Mouse (Mus musculus): ENCODE measurements around the gene Rtkn2. TPM values are rescaled to one million over a fixed set of nuclear protein-coding genes. Genes with fewer than 3 reads are reported as not detected.
A peak's percentile ranks its signal among the peaks of the same experiment; 100 is the strongest.

Rtkn2 gene
- polyA plus RNA-seq, 1 experiment: 9.5 TPM

GRCm38 (mm10) chr10:67996171-67996570 is 16.8 kb downstream of the Rtkn2 start:
- Histone ChIP-seq H3K36me3 (ENCODE audit: control insufficient read depth, insufficient read depth) (peaks cover 7% of the 10 kb centered on the region), H3ac (ENCODE audit: control insufficient read depth, insufficient read length, low read depth) (no peak overlapping the region), H3K4me3 (ENCODE audit: insufficient read depth, poor library complexity, severe bottlenecking) (no peak overlapping the region), H3K27me3 (ENCODE audit: control insufficient read depth, insufficient read depth, insufficient read length) (no peaks in the 10 kb centered on the region), H3K79me3 (ENCODE audit: low read depth) (no peaks in the 10 kb centered on the region), H3K79me2 (ENCODE audit: control insufficient read depth, insufficient read depth) (no peaks in the 10 kb centered on the region)
- TF ChIP-seq FOSL1 (IDR thresholded peaks at IDR 0.05; ENCODE audit: insufficient read depth, low read length, poor library complexity, severe bottlenecking) (no peak), CEBPB (IDR thresholded peaks at IDR 0.05; ENCODE audit: low read depth) (no peak), MYOG (IDR thresholded peaks at IDR 0.05; ENCODE audit: control insufficient read depth, extremely low read depth, insufficient read length) (no peak), CTCF (IDR thresholded peaks at IDR 0.05; ENCODE audit: control insufficient read depth, insufficient read depth, insufficient read length) (no peak), MAX (IDR thresholded peaks at IDR 0.05) (no peak), USF1 (IDR thresholded peaks at IDR 0.05; ENCODE audit: low read depth) (no peak), MYOD1 (IDR thresholded peaks at IDR 0.05; ENCODE audit: control insufficient read depth, insufficient read length, low read depth) (no peak)

GRCm38 (mm10) chr10:67998116-67998635 is 18.8 kb downstream of the Rtkn2 start:
- H3K79me2 ChIP-seq (ENCODE audit: control insufficient read depth, insufficient read depth): no peaks in the 10 kb centered on the region
- TF ChIP-seq CTCF (IDR thresholded peaks at IDR 0.05; ENCODE audit: control insufficient read depth, insufficient read depth, insufficient read length): peak; percentile 66
- TF ChIP-seq MAX (IDR thresholded peaks at IDR 0.05): no peak
- peak; percentile 72 for TF ChIP-seq CEBPB (IDR thresholded peaks at IDR 0.05; ENCODE audit: low read depth)
- H3K4me3 ChIP-seq (ENCODE audit: insufficient read depth, poor library complexity, severe bottlenecking): no peak overlapping the region
- H3ac ChIP-seq (ENCODE audit: control insufficient read depth, insufficient read length, low read depth): no peak overlapping the region
- no peaks in the 10 kb centered on the region for H3K27me3 ChIP-seq (ENCODE audit: control insufficient read depth, insufficient read depth, insufficient read length)
- H3K36me3 ChIP-seq (ENCODE audit: control insufficient read depth, insufficient read depth): peaks cover 20% of the 10 kb centered on the region
- no peaks in the 10 kb centered on the region for H3K79me3 ChIP-seq (ENCODE audit: low read depth)

GRCm38 (mm10) chr10:67999170-67999569 is 19.8 kb downstream of the Rtkn2 start:
- H3ac ChIP-seq (ENCODE audit: control insufficient read depth, insufficient read length, low read depth): no peak overlapping the region
- H3K79me2 ChIP-seq (ENCODE audit: control insufficient read depth, insufficient read depth): no peaks in the 10 kb centered on the region
- H3K4me3 ChIP-seq (ENCODE audit: insufficient read depth, poor library complexity, severe bottlenecking): no peak overlapping the region
- no peaks in the 10 kb centered on the region for H3K79me3 ChIP-seq (ENCODE audit: low read depth)
- peaks cover 20% of the 10 kb centered on the region for H3K36me3 ChIP-seq (ENCODE audit: control insufficient read depth, insufficient read depth)
- no peak for TF ChIP-seq CEBPB (IDR thresholded peaks at IDR 0.05; ENCODE audit: low read depth)
- TF ChIP-seq CTCF (IDR thresholded peaks at IDR 0.05; ENCODE audit: control insufficient read depth, insufficient read depth, insufficient read length): no peak
- TF ChIP-seq MYOG (IDR thresholded peaks at IDR 0.05; ENCODE audit: control insufficient read depth, extremely low read depth, insufficient read length): no peak
- no peak for TF ChIP-seq USF1 (IDR thresholded peaks at IDR 0.05; ENCODE audit: low read depth)
- no peak for TF ChIP-seq MAX (IDR thresholded peaks at IDR 0.05)
- no peak for TF ChIP-seq MYOD1 (IDR thresholded peaks at IDR 0.05; ENCODE audit: control insufficient read depth, insufficient read length, low read depth)
- no peak for TF ChIP-seq FOSL1 (IDR thresholded peaks at IDR 0.05; ENCODE audit: insufficient read depth, low read length, poor library complexity, severe bottlenecking)
- no peaks in the 10 kb centered on the region for H3K27me3 ChIP-seq (ENCODE audit: control insufficient read depth, insufficient read depth, insufficient read length)

- no peak for TF ChIP-seq FOSL1 (IDR thresholded peaks at IDR 0.05; ENCODE audit: insufficient read depth, low read length, poor library complexity, severe bottlenecking)
- Histone ChIP-seq H3K4me3 (ENCODE audit: insufficient read depth, poor library complexity, severe bottlenecking) (no peak overlapping the region), H3K79me3 (ENCODE audit: low read depth) (no peaks in the 10 kb centered on the region), H3K79me2 (ENCODE audit: control insufficient read depth, insufficient read depth) (no peaks in the 10 kb centered on the region), H3K27me3 (ENCODE audit: control insufficient read depth, insufficient read depth, insufficient read length) (no peaks in the 10 kb centered on the region), H3K36me3 (ENCODE audit: control insufficient read depth, insufficient read depth) (peaks cover 28% of the 10 kb centered on the region), H3ac (ENCODE audit: control insufficient read depth, insufficient read length, low read depth) (no peak overlapping the region)
Observed at GRCm38 (mm10) chr10:68001456-68001855, 22.1 kb downstream of the Rtkn2 start.

GRCm38 (mm10) chr10:68003651-68004422 is 24.5 kb downstream of the Rtkn2 start:
- Histone ChIP-seq H3ac (ENCODE audit: control insufficient read depth, insufficient read length, low read depth) (no peak overlapping the region), H3K79me2 (ENCODE audit: control insufficient read depth, insufficient read depth) (no peaks in the 10 kb centered on the region), H3K4me3 (ENCODE audit: insufficient read depth, poor library complexity, severe bottlenecking) (no peak overlapping the region), H3K27me3 (ENCODE audit: control insufficient read depth, insufficient read depth, insufficient read length) (no peaks in the 10 kb centered on the region), H3K36me3 (ENCODE audit: control insufficient read depth, insufficient read depth) (peaks cover 35% of the 10 kb centered on the region), H3K79me3 (ENCODE audit: low read depth) (no peaks in the 10 kb centered on the region)
- TF ChIP-seq MAX (IDR thresholded peaks at IDR 0.05) (no peak), MYOG (IDR thresholded peaks at IDR 0.05; ENCODE audit: control insufficient read depth, extremely low read depth, insufficient read length) (no peak), CEBPB (IDR thresholded peaks at IDR 0.05; ENCODE audit: low read depth) (no peak), FOSL1 (IDR thresholded peaks at IDR 0.05; ENCODE audit: insufficient read depth, low read length, poor library complexity, severe bottlenecking) (no peak), USF1 (IDR thresholded peaks at IDR 0.05; ENCODE audit: low read depth) (no peak), MYOD1 (IDR thresholded peaks at IDR 0.05; ENCODE audit: control insufficient read depth, insufficient read length, low read depth) (no peak), CTCF (IDR thresholded peaks at IDR 0.05; ENCODE audit: control insufficient read depth, insufficient read depth, insufficient read length) (no peak)

GRCm38 (mm10) chr10:68005404-68005803 is 26.0 kb downstream of the Rtkn2 start:
- Histone ChIP-seq H3ac (ENCODE audit: control insufficient read depth, insufficient read length, low read depth) (no peak overlapping the region), H3K27me3 (ENCODE audit: control insufficient read depth, insufficient read depth, insufficient read length) (no peaks in the 10 kb centered on the region), H3K36me3 (ENCODE audit: control insufficient read depth, insufficient read depth) (peaks cover 37% of the 10 kb centered on the region), H3K79me3 (ENCODE audit: low read depth) (no peaks in the 10 kb centered on the region), H3K79me2 (ENCODE audit: control insufficient read depth, insufficient read depth) (no peaks in the 10 kb centered on the region), H3K4me3 (ENCODE audit: insufficient read depth, poor library complexity, severe bottlenecking) (no peak overlapping the region)
- TF ChIP-seq FOSL1 (IDR thresholded peaks at IDR 0.05; ENCODE audit: insufficient read depth, low read length, poor library complexity, severe bottlenecking) (no peak), MAX (IDR thresholded peaks at IDR 0.05) (no peak), USF1 (IDR thresholded peaks at IDR 0.05; ENCODE audit: low read depth) (no peak), CTCF (IDR thresholded peaks at IDR 0.05; ENCODE audit: control insufficient read depth, insufficient read depth, insufficient read length) (no peak), CEBPB (IDR thresholded peaks at IDR 0.05; ENCODE audit: low read depth) (no peak), MYOG (IDR thresholded peaks at IDR 0.05; ENCODE audit: control insufficient read depth, extremely low read depth, insufficient read length) (no peak), MYOD1 (IDR thresholded peaks at IDR 0.05; ENCODE audit: control insufficient read depth, insufficient read length, low read depth) (no peak)

Measured in C2C12 (cell line).